Mouse (Mus musculus): ENCODE measurements at regions not wholly inside any gene's neighbourhood (a gene's known extent, or its start where the extent isn't known, plus 50 kb on each side); places are given as distances from the start of the nearest gene placed in this dataset.

DNA sequence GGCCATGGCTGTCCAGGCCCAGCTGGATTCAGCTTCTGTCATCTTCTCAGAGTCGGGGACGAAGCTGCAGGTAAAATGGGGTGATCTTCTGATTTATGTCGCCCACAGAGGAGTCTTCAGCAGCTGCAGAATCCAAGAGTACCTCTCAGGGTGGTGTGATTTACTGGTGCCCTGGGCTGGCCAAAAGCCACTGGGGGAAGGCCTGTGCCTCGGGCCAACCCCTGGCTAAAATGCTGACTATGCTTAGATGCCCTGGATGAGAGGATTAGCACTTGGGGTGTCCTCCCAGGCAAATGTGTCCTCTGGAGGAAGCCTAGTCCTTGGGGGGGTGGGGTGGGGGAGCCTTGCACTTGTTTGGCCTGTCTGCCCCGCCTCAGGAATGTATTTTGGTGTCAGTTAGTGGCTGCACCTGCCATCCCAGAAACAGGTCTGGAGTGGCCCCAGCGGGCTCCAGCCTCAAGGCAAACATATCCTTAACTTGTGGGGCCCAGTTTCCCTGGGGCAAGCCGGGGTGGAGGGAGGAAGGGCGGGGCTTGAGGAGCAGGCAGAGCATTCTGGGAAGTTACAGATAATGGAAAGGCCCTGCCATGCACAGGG, 123.2 kb downstream of the Maf start:
- Histone ChIP-seq H3K4me3 (replicated peaks; ENCODE audit: low read length) (no peak overlapping the region), H3K27me3 (ENCODE audit: control insufficient read depth, insufficient read depth, low read length) (no peaks in the 10 kb centered on the region), H3K4me1 (ENCODE audit: control insufficient read depth, insufficient read depth, low read length) (peaks cover 6% of the 10 kb centered on the region), H3K27ac (replicated peaks; ENCODE audit: low read depth, low read length) (no peak overlapping the region), H3K4me2 (replicated peaks; ENCODE audit: low read depth, low read length, severe bottlenecking) (no peak overlapping the region), H3K9ac (ENCODE audit: low read depth, low read length, severe bottlenecking) (no peak overlapping the region), H3K36me3 (ENCODE audit: control insufficient read depth, insufficient read depth, low read length) (no peaks in the 10 kb centered on the region), H3K9me3 (ENCODE audit: control insufficient read depth, low read length) (no peaks in the 10 kb centered on the region)
- DNase-seq (ENCODE audit: low spot score): no peak
- ATAC-seq (ENCODE audit: low FRiP score, low read depth): no peak
- 48% methylated on average over 8 of the region's 8 CpGs for WGBS
- no peak for TF ChIP-seq POLR2A (IDR thresholded peaks at IDR 0.05; ENCODE audit: borderline replicate concordance, extremely low read depth, insufficient read depth, insufficient read length)

DNA sequence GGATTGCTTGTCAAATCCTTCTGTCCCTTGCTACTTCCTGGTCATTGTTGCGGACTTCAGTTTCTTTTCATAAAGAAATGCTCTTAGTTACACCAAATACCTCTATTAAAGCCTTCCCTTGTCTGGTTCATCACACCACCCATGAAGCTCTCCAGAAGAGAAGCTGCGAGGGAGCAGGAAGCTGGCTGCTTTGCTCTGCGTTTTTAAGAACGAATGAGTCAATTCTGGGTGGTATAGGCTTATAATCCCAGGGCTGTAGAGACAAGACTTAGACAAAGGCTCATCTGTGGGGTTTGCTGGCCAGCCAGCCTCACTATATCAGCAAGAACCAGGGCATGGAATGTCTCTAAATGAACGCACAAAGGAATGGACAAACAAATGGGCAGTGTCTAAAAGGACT, 124.4 kb downstream of the Maf start:
- Histone ChIP-seq H3K36me3 (ENCODE audit: control insufficient read depth, insufficient read depth, low read length) (no peaks in the 10 kb centered on the region), H3K4me1 (ENCODE audit: control insufficient read depth, insufficient read depth, low read length) (peaks cover 6% of the 10 kb centered on the region), H3K4me2 (replicated peaks; ENCODE audit: low read depth, low read length, severe bottlenecking) (no peak overlapping the region), H3K4me3 (replicated peaks; ENCODE audit: low read length) (no peak overlapping the region), H3K9me3 (ENCODE audit: control insufficient read depth, low read length) (no peaks in the 10 kb centered on the region), H3K27ac (replicated peaks; ENCODE audit: low read depth, low read length) (no peak overlapping the region), H3K27me3 (ENCODE audit: control insufficient read depth, insufficient read depth, low read length) (no peaks in the 10 kb centered on the region), H3K9ac (ENCODE audit: low read depth, low read length, severe bottlenecking) (no peak overlapping the region)
- ATAC-seq (ENCODE audit: low FRiP score, low read depth): no peak
- no peak for DNase-seq (ENCODE audit: low spot score)
- TF ChIP-seq POLR2A (IDR thresholded peaks at IDR 0.05; ENCODE audit: borderline replicate concordance, extremely low read depth, insufficient read depth, insufficient read length): no peak
- 76% methylated on average over 5 of the region's 5 CpGs for WGBS

DNA sequence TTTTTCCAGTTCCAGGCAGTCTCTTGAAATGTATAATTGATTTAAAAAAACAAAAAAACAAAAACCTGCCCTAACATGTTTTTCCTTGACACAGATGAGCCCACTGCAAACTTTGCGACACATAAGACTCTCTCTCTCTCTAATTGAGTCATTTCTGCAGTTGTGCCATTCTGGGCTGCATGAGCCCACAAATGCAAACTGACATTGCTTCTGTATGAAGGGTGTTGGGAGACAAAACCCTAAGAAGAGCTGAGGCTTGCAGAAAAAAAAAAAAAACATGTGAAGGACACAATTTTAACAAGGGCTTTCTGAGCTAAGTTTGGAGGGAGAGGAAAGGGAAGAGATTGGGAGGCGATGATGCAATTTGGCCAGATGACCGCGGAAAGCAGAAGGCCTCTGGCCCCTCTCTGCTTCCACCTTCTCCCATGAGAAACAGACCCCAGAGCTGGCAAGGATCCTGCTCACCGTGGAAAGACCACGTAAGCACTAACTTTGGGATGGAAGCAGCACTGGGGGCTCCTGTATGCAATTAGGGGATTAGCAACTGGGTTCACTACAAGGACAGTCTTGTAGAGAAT, 125.6 kb downstream of the Maf start:
- no peak for TF ChIP-seq POLR2A (IDR thresholded peaks at IDR 0.05; ENCODE audit: borderline replicate concordance, extremely low read depth, insufficient read depth, insufficient read length)
- Histone ChIP-seq H3K9ac (ENCODE audit: low read depth, low read length, severe bottlenecking) (no peak overlapping the region), H3K4me1 (ENCODE audit: control insufficient read depth, insufficient read depth, low read length) (peaks cover 6% of the 10 kb centered on the region), H3K4me2 (replicated peaks; ENCODE audit: low read depth, low read length, severe bottlenecking) (no peak overlapping the region), H3K9me3 (ENCODE audit: control insufficient read depth, low read length) (no peaks in the 10 kb centered on the region), H3K4me3 (replicated peaks; ENCODE audit: low read length) (no peak overlapping the region), H3K36me3 (ENCODE audit: control insufficient read depth, insufficient read depth, low read length) (no peaks in the 10 kb centered on the region), H3K27ac (replicated peaks; ENCODE audit: low read depth, low read length) (no peak overlapping the region), H3K27me3 (ENCODE audit: control insufficient read depth, insufficient read depth, low read length) (no peaks in the 10 kb centered on the region)
- WGBS: 71% methylated on average over 6 of the region's 6 CpGs
- ATAC-seq (ENCODE audit: low FRiP score, low read depth): no peak
- DNase-seq (ENCODE audit: low spot score): no peak

DNA sequence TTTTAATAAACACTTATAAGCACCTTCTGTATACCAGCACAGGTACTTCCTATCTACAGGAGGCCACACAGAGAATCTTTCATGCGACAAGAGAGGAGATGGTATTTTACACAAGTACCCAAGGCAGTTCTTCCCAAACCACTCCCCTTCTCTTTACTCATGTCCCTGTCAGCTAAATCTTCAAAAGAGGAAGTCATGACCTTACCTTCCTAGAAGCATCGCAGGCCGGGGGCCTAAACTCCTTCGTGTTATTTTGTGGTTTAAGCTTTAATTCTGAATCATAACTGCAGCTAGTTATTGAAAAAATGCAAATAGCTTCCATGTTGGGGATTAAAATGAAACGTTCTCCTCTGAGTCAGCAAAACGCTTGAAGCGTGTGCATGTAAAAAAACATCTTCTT, 139.2 kb downstream of the Maf start:
- H3K27ac ChIP-seq (replicated peaks; ENCODE audit: low read depth, low read length): no peak overlapping the region
- no peaks in the 10 kb centered on the region for H3K27me3 ChIP-seq (ENCODE audit: control insufficient read depth, insufficient read depth, low read length)
- H3K4me1 ChIP-seq (ENCODE audit: control insufficient read depth, insufficient read depth, low read length): no peaks in the 10 kb centered on the region
- DNase-seq (ENCODE audit: low spot score): no peak
- no peaks in the 10 kb centered on the region for H3K9me3 ChIP-seq (ENCODE audit: control insufficient read depth, low read length)
- TF ChIP-seq POLR2A (IDR thresholded peaks at IDR 0.05; ENCODE audit: borderline replicate concordance, extremely low read depth, insufficient read depth, insufficient read length): no peak
- 72% methylated on average over 7 of the region's 7 CpGs for WGBS
- H3K4me3 ChIP-seq (replicated peaks; ENCODE audit: low read length): no peak overlapping the region
- no peak overlapping the region for H3K4me2 ChIP-seq (replicated peaks; ENCODE audit: low read depth, low read length, severe bottlenecking)
- no peak overlapping the region for H3K9ac ChIP-seq (ENCODE audit: low read depth, low read length, severe bottlenecking)
- H3K36me3 ChIP-seq (ENCODE audit: control insufficient read depth, insufficient read depth, low read length): no peaks in the 10 kb centered on the region
- no peak for ATAC-seq (ENCODE audit: low FRiP score, low read depth)

DNA sequence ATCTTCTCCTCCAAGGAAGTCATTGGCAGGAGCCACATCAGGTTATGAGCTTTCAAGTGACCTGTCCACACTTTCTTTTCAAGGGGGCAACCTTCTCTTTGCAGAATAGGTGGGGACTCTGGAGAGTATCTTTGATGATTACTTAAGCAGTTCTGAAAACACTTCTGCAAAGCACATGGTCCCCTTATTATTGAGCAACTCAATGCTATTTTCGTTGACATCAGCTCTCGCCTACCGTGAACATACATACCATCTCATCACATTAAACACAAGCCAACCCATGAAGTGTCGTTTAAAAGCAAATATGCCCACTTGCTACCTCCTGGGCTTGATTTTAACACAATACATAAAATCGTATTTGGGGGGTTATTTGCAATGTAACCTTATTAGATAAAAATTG, 141.8 kb downstream of the Maf start:
- TF ChIP-seq POLR2A (IDR thresholded peaks at IDR 0.05; ENCODE audit: borderline replicate concordance, extremely low read depth, insufficient read depth, insufficient read length): no peak
- Histone ChIP-seq H3K36me3 (ENCODE audit: control insufficient read depth, insufficient read depth, low read length) (no peaks in the 10 kb centered on the region), H3K9me3 (ENCODE audit: control insufficient read depth, low read length) (no peaks in the 10 kb centered on the region), H3K27me3 (ENCODE audit: control insufficient read depth, insufficient read depth, low read length) (no peaks in the 10 kb centered on the region), H3K9ac (ENCODE audit: low read depth, low read length, severe bottlenecking) (no peak overlapping the region), H3K27ac (replicated peaks; ENCODE audit: low read depth, low read length) (no peak overlapping the region), H3K4me3 (replicated peaks; ENCODE audit: low read length) (no peak overlapping the region), H3K4me1 (ENCODE audit: control insufficient read depth, insufficient read depth, low read length) (no peaks in the 10 kb centered on the region), H3K4me2 (replicated peaks; ENCODE audit: low read depth, low read length, severe bottlenecking) (no peak overlapping the region)
- ATAC-seq (ENCODE audit: low FRiP score, low read depth): no peak
- no peak for DNase-seq (ENCODE audit: low spot score)
- WGBS: 68% methylated on average over 5 of the region's 5 CpGs

Data from limb, embryonic 14.5 days (tissue).